Mouse (Mus musculus) adipose tissue, adult 10 weeks (tissue): ENCODE results near the gene Vmn1r184. TPM values are rescaled to one million over a fixed set of nuclear protein-coding genes. Genes with fewer than 3 reads are reported as not detected.

Experiments used
- polyA plus RNA-seq: library from polyadenylated mRNA; stranded (reverse); fragments of 350-450 nt; fragmentation: Illumina TruSeq; extraction: RNeasy Lipid Tissue Mini Kit (QIAGEN cat#74804); gene quantifications from one replicate; pipeline ENCODE4 v1.2.3, GENCODE M21; 2014; ENCODE audit warnings: low read depth, low replicate concordance

Vmn1r184 gene
- polyA plus RNA-seq = not detected

DNA sequence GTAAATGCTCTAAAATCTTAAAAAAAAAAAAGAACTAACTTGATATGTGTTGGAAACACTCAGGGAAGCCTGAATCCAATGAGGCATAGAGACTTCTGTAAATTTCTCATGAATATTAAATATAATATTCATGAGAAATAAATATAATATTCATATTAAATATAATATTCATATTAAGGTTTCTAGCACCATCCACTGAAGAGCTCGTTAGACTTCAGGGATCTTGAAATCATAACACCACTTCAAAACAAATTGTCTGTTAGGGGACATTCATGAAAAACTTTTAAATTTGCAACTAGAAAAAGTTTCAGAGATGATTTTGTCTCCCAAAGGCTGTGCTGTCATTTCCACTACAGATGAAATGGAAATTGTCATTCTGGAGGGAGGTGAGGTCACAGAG lies at the start of gene Vmn1r184:
Gene Vmn1r184, plus strand, starts transcription at position 301 of the 400 bp plus-strand sequence.

DNA sequence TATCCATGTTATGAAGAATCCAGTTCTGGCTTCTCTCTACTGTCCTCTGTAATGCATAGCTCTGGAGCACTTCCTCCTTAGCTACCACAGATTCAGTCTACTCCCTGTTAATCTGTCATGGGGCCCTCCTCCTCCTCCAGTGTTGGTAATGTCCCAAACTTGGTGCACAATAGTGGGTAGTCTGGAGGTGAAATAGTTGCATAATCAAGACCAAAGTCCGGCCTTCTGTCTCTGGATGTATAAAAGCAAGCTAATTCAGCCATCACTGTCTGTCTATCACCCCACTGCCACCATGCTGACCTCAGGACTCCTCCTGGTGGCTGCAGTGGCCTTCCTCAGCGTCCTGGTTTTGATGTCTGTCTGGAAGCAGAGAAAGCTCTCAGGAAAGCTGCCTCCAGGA lies 46.8 kb downstream of the Vmn1r184 start, which contains the start of gene Cyp2a4:
Gene Cyp2a4, plus strand, starts transcription at position 244 of the 400 bp plus-strand sequence.

Other genes starting within 250 kb of the Vmn1r184 start
- not detected for gene Cyp2b13, start 198.8 kb upstream of the Vmn1r184 start, polyA plus RNA-seq
- not detected for gene Cyp2b9, start 86.9 kb upstream of the Vmn1r184 start, polyA plus RNA-seq
- gene Cyp2a4, start 46.8 kb downstream of the Vmn1r184 start, polyA plus RNA-seq = not detected
- not detected for gene Nlrp9c, start 143.4 kb downstream of the Vmn1r184 start, polyA plus RNA-seq
- gene Nlrp4a, start 174.8 kb downstream of the Vmn1r184 start, polyA plus RNA-seq = not detected